Mouse (Mus musculus) spleen, adult 2 months (tissue): Measurements from ENCODE around the gene Hdac5.

Experiments used
- CTCF ChIP-seq: fragments of 200-500 bp; IDR thresholded peaks from 2 replicates; pipeline ENCODE4 v1.5.1; 2011; ENCODE audit warnings: mild to moderate bottlenecking, inconsistent platforms; ENCODE audit not compliant: insufficient read depth, insufficient read length, insufficient replicate concordance; ENCODE audit errors: extremely low read depth
- POLR2A ChIP-seq: fragments of 200-500 bp; IDR thresholded peaks from 2 replicates; pipeline ENCODE4 v1.6.1; 2011; ENCODE audit warnings: low read depth, low read length, inconsistent platforms

DNA sequence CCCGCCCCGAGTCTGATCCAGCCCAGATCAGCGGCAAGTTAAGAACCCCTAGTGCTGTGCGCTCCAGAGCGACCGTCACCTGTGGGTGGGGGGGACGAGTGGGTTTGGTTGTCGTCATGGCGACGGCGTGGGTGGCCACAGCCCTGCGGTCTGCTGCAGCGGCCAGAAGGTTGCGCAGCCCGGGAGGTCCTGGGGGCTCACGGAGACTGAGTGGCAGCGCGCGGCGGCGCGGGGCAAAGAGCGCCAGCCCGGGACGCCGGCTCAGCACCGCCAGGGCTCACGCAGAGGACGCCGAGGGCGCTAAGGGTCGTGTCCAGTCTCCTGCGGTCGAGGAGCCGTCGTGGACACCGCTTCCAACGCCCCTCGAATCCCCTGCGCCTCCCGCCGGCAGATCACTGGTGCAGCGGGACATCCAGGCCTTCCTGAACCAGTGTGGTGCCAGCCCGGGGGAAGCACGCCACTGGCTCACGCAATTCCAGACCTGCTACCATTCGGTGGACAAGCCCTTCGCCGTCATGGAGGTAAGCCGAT is 84.4 kb downstream of the Hdac5 start, which contains the start of gene Nags:
- no peak for TF ChIP-seq POLR2A
- TF ChIP-seq CTCF: no peak
